Mouse (Mus musculus): Measurements from ENCODE around the gene Rab5c. TPM values are rescaled to one million over a fixed set of nuclear protein-coding genes. Genes with fewer than 3 reads are reported as not detected.

Rab5c gene
- total and polyA plus RNA-seq, 3 experiments = 121 to 156 (median 150) TPM

GRCm38 (mm10) chr11:100671956-100672355, 66.1 kb downstream of the Rab5c start:
- H3K36me3 ChIP-seq (replicated peaks in 1 of 2; ENCODE audit: control insufficient read depth in 1 of 2, insufficient read depth in 1 of 2, low read length in 1 of 2) = no peaks in the 10 kb centered on the region
- no peak for TF ChIP-seq IRF4 (IDR thresholded peaks at IDR 0.05; ENCODE audit: low read depth, low read length)
- TF ChIP-seq CHD1 (IDR thresholded peaks at IDR 0.05; ENCODE audit: low read depth, low read length) = no peak
- no peak for TF ChIP-seq JUN (IDR thresholded peaks at IDR 0.05; ENCODE audit: insufficient read depth, low read depth, low read length)
- no peak for TF ChIP-seq NRF1 (IDR thresholded peaks at IDR 0.05; ENCODE audit: low read depth, low read length)
- no peak for TF ChIP-seq JUND (conservative IDR thresholded peaks at IDR 0.05; ENCODE audit: low read depth, low read length)
- no peak for TF ChIP-seq MAX (IDR thresholded peaks at IDR 0.05; ENCODE audit: low read length)
- no peak for TF ChIP-seq CTCF (conservative IDR thresholded peaks at IDR 0.05 in 1 of 2, IDR thresholded peaks at IDR 0.05 in 1 of 2; ENCODE audit: low read depth in 2 of 2, low read length in 2 of 2)
- TF ChIP-seq RAD21 (IDR thresholded peaks at IDR 0.05; ENCODE audit: low read depth, low read length) = no peak
- TF ChIP-seq POLR2AphosphoS2 (IDR thresholded peaks at IDR 0.05; ENCODE audit: low read depth, low read length) = no peak
- dilution Hi-C loops (cut with MboI; ENCODE audit: extremely low pct_ligation_motif_present, extremely low pct_unique_long_range_greater_than_20kb, low sequenced_read_pairs) (no loop called here), in situ Hi-C loops (cut with MboI; ENCODE audit: low pct_ligation_motif_present, low pct_unique_long_range_greater_than_20kb, low sequenced_read_pairs) (no loop called here)
- no peak overlapping the region for H3K4me3 ChIP-seq (replicated peaks in 1 of 3; ENCODE audit: low read depth in 2 of 3, low read length in 2 of 3, poor library complexity in 1 of 3)
- H3K79me2 ChIP-seq (replicated peaks; ENCODE audit: control insufficient read depth, extremely low read depth, insufficient read depth, poor library complexity, severe bottlenecking) = no peaks in the 10 kb centered on the region
- H3K27ac ChIP-seq (ENCODE audit: insufficient read depth, low read depth) = no peak overlapping the region
- H3K9ac ChIP-seq (ENCODE audit: insufficient read depth, low read depth) = no peak overlapping the region
- H3K4me2 ChIP-seq (ENCODE audit: insufficient read depth, low read depth, poor library complexity, severe bottlenecking) = no peak overlapping the region
- no peak for DNase-seq (ENCODE audit: extremely low read depth)
- peaks cover 21% of the 10 kb centered on the region for H3K27me3 ChIP-seq (replicated peaks)
- H3K9me3 ChIP-seq (replicated peaks; ENCODE audit: low read length) = peaks cover 5% of the 10 kb centered on the region
- H3K4me1 ChIP-seq (ENCODE audit: control insufficient read depth in 1 of 2, insufficient read depth in 2 of 2) = no peaks in the 10 kb centered on the region

DNA sequence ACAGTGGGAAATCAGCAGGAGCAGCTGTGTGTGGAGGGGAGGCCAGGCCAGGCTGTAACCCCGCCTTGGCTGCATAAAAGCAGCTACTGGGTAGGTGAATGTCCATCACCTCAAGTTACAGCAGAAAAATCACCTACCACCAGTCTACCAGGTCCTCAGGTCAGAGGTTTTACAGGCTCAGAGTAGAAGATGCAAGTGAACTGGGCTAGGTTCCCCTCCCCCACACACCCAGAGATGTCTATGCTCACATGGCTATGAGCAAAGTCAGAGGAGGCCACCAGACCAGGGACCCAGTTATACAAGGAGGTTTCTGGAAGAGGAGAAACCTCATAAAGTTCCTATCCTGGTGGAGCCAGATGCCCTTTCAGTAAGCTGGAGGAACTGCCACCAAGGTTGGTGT, 67.0 kb downstream of the Rab5c start:
- Histone ChIP-seq H3K9ac (ENCODE audit: insufficient read depth, low read depth) (no peak overlapping the region), H3K36me3 (replicated peaks in 1 of 2; ENCODE audit: control insufficient read depth in 1 of 2, insufficient read depth in 1 of 2, low read length in 1 of 2) (no peaks in the 10 kb centered on the region), H3K9me3 (replicated peaks; ENCODE audit: low read length) (peaks cover 5% of the 10 kb centered on the region), H3K4me2 (ENCODE audit: insufficient read depth, low read depth, poor library complexity, severe bottlenecking) (no peak overlapping the region), H3K27me3 (replicated peaks) (peaks cover 18% of the 10 kb centered on the region), H3K79me2 (replicated peaks; ENCODE audit: control insufficient read depth, extremely low read depth, insufficient read depth, poor library complexity, severe bottlenecking) (no peaks in the 10 kb centered on the region), H3K4me3 (replicated peaks in 1 of 3; ENCODE audit: low read depth in 2 of 3, low read length in 2 of 3, poor library complexity in 1 of 3) (no peak overlapping the region), H3K27ac (ENCODE audit: insufficient read depth, low read depth) (no peak overlapping the region), H3K4me1 (ENCODE audit: control insufficient read depth in 1 of 2, insufficient read depth in 2 of 2) (no peaks in the 10 kb centered on the region)
- in situ Hi-C loops (cut with MboI; ENCODE audit: low pct_ligation_motif_present, low pct_unique_long_range_greater_than_20kb, low sequenced_read_pairs) (no loop called here), dilution Hi-C loops (cut with MboI; ENCODE audit: extremely low pct_ligation_motif_present, extremely low pct_unique_long_range_greater_than_20kb, low sequenced_read_pairs) (no loop called here)
- TF ChIP-seq SIN3A (IDR thresholded peaks at IDR 0.05; ENCODE audit: low read length) (no peak), KAT2A (IDR thresholded peaks at IDR 0.05; ENCODE audit: insufficient replicate concordance, low read length) (no peak), ZC3H11A (IDR thresholded peaks at IDR 0.05; ENCODE audit: low read depth, low read length) (no peak), ZMIZ1 (IDR thresholded peaks at IDR 0.05; ENCODE audit: low read depth, low read length) (no peak)
- DNase-seq (ENCODE audit: extremely low read depth) = no peak

Other genes with a start within 250 kb of the Rab5c start
- gene Acly, start 210.2 kb downstream of the Rab5c start, total RNA-seq (2012; rRNA removed) = 246 and 263 TPM in 2 replicates
- 245 and 277 TPM in 2 replicates for gene Acly, start 210.2 kb downstream of the Rab5c start, total RNA-seq (2014; rRNA removed)
- 196 and 213 TPM in 2 replicates for gene Acly, start 210.2 kb downstream of the Rab5c start, polyA plus RNA-seq (2012; ENCODE audit: insufficient read length, low read depth)
- 1.3 and 1.8 TPM in 2 replicates for gene Ttc25, start 192.6 kb downstream of the Rab5c start, total RNA-seq (2012; rRNA removed)
- gene Ttc25, start 192.6 kb downstream of the Rab5c start, total RNA-seq (2014; rRNA removed) = 0.51 and 0.70 TPM in 2 replicates
- gene Ttc25, start 192.6 kb downstream of the Rab5c start, polyA plus RNA-seq (2012; ENCODE audit: insufficient read length, low read depth) = 6.4 and 12.8 TPM in 2 replicates
- gene Cnp, start 163.3 kb downstream of the Rab5c start, total RNA-seq (2012; rRNA removed) = 80.2 and 91.6 TPM in 2 replicates
- 75.9 and 87.8 TPM in 2 replicates for gene Cnp, start 163.3 kb downstream of the Rab5c start, total RNA-seq (2014; rRNA removed)
- gene Cnp, start 163.3 kb downstream of the Rab5c start, polyA plus RNA-seq (2012; ENCODE audit: insufficient read length, low read depth) = 77.7 and 81.2 TPM in 2 replicates
- 59.9 and 70.0 TPM in 2 replicates for gene Nkiras2, start 119.0 kb downstream of the Rab5c start, total RNA-seq (2012; rRNA removed)
- gene Nkiras2, start 119.0 kb downstream of the Rab5c start, total RNA-seq (2014; rRNA removed) = 46.6 and 53.8 TPM in 2 replicates
- 57.9 and 60.0 TPM in 2 replicates for gene Nkiras2, start 119.0 kb downstream of the Rab5c start, polyA plus RNA-seq (2012; ENCODE audit: insufficient read length, low read depth)
- 249 and 250 TPM in 2 replicates for gene Dnajc7, start 118.0 kb downstream of the Rab5c start, total RNA-seq (2012; rRNA removed)
- gene Dnajc7, start 118.0 kb downstream of the Rab5c start, total RNA-seq (2014; rRNA removed) = 123 and 141 TPM in 2 replicates
- 455 and 516 TPM in 2 replicates for gene Dnajc7, start 118.0 kb downstream of the Rab5c start, polyA plus RNA-seq (2012; ENCODE audit: insufficient read length, low read depth)
- gene Zfp385c, start 45.8 kb downstream of the Rab5c start, total RNA-seq (2012; rRNA removed) = 0.04 and 0.08 TPM in 2 replicates
- gene Zfp385c, start 45.8 kb downstream of the Rab5c start, total RNA-seq (2014; rRNA removed) = not detected in 2 replicates
- gene Zfp385c, start 45.8 kb downstream of the Rab5c start, polyA plus RNA-seq (2012; ENCODE audit: insufficient read length, low read depth) = 0.14 and 0.15 TPM in 2 replicates
- 6.3 and 7.2 TPM in 2 replicates for gene Dhx58, start 33.9 kb downstream of the Rab5c start, total RNA-seq (2012; rRNA removed)
- gene Dhx58, start 33.9 kb downstream of the Rab5c start, total RNA-seq (2014; rRNA removed) = 5.7 and 6.4 TPM in 2 replicates
- gene Dhx58, start 33.9 kb downstream of the Rab5c start, polyA plus RNA-seq (2012; ENCODE audit: insufficient read length, low read depth) = 14.7 and 15.7 TPM in 2 replicates
- gene Kat2a, start 25.8 kb downstream of the Rab5c start, total RNA-seq (2012; rRNA removed) = 30.7 and 34.2 TPM in 2 replicates
- 25.3 and 27.2 TPM in 2 replicates for gene Kat2a, start 25.8 kb downstream of the Rab5c start, total RNA-seq (2014; rRNA removed)
- 81.0 and 82.9 TPM in 2 replicates for gene Kat2a, start 25.8 kb downstream of the Rab5c start, polyA plus RNA-seq (2012; ENCODE audit: insufficient read length, low read depth)
- gene Hspb9, start 24.4 kb downstream of the Rab5c start, total RNA-seq (2012; rRNA removed) = not detected in 2 replicates
- not detected in 2 replicates for gene Hspb9, start 24.4 kb downstream of the Rab5c start, total RNA-seq (2014; rRNA removed)
- gene Hspb9, start 24.4 kb downstream of the Rab5c start, polyA plus RNA-seq (2012; ENCODE audit: insufficient read length, low read depth) = 0.54 and 0.57 TPM in 2 replicates
- gene Kcnh4, start 21.7 kb upstream of the Rab5c start, total RNA-seq (2012; rRNA removed) = 1.8 and 2.2 TPM in 2 replicates
- 0.87 and 1.0 TPM in 2 replicates for gene Kcnh4, start 21.7 kb upstream of the Rab5c start, total RNA-seq (2014; rRNA removed)
- gene Kcnh4, start 21.7 kb upstream of the Rab5c start, polyA plus RNA-seq (2012; ENCODE audit: insufficient read length, low read depth) = 3.4 and 4.0 TPM in 2 replicates
- not detected in 2 replicates for gene Hcrt, start 24.7 kb upstream of the Rab5c start, total RNA-seq (2012; rRNA removed)
- not detected in 2 replicates for gene Hcrt, start 24.7 kb upstream of the Rab5c start, total RNA-seq (2014; rRNA removed)
- gene Hcrt, start 24.7 kb upstream of the Rab5c start, polyA plus RNA-seq (2012; ENCODE audit: insufficient read length, low read depth) = not detected in 2 replicates
- gene Ghdc, start 32.7 kb upstream of the Rab5c start, total RNA-seq (2012; rRNA removed) = 16.6 and 17.0 TPM in 2 replicates
- 10.9 and 11.5 TPM in 2 replicates for gene Ghdc, start 32.7 kb upstream of the Rab5c start, total RNA-seq (2014; rRNA removed)
- gene Ghdc, start 32.7 kb upstream of the Rab5c start, polyA plus RNA-seq (2012; ENCODE audit: insufficient read length, low read depth) = 16.7 and 17.9 TPM in 2 replicates
- 19.4 and 24.4 TPM in 2 replicates for gene Stat5b, start 112.5 kb upstream of the Rab5c start, total RNA-seq (2012; rRNA removed)
- 9.7 and 11.4 TPM in 2 replicates for gene Stat5b, start 112.5 kb upstream of the Rab5c start, total RNA-seq (2014; rRNA removed)
- gene Stat5b, start 112.5 kb upstream of the Rab5c start, polyA plus RNA-seq (2012; ENCODE audit: insufficient read length, low read depth) = 12.1 and 14.0 TPM in 2 replicates
- 18.7 and 23.6 TPM in 2 replicates for gene Stat5a, start 121.1 kb upstream of the Rab5c start, total RNA-seq (2012; rRNA removed)
- gene Stat5a, start 121.1 kb upstream of the Rab5c start, total RNA-seq (2014; rRNA removed) = 17.4 and 17.5 TPM in 2 replicates
- 21.2 and 23.0 TPM in 2 replicates for gene Stat5a, start 121.1 kb upstream of the Rab5c start, polyA plus RNA-seq (2012; ENCODE audit: insufficient read length, low read depth)
- 51.1 and 52.1 TPM in 2 replicates for gene Stat3, start 201.3 kb upstream of the Rab5c start, total RNA-seq (2012; rRNA removed)
- 35.9 TPM in 2 replicates for gene Stat3, start 201.3 kb upstream of the Rab5c start, total RNA-seq (2014; rRNA removed)
- 66.7 and 69.2 TPM in 2 replicates for gene Stat3, start 201.3 kb upstream of the Rab5c start, polyA plus RNA-seq (2012; ENCODE audit: insufficient read length, low read depth)
- gene Cavin1, start 232.7 kb upstream of the Rab5c start, total RNA-seq (2012; rRNA removed) = 0.08 and 0.21 TPM in 2 replicates
- gene Cavin1, start 232.7 kb upstream of the Rab5c start, total RNA-seq (2014; rRNA removed) = 0.05 TPM in 2 replicates
- gene Cavin1, start 232.7 kb upstream of the Rab5c start, polyA plus RNA-seq (2012; ENCODE audit: insufficient read length, low read depth) = 0.13 and 0.25 TPM in 2 replicates